Mouse (Mus musculus): ENCODE results near the gene Rfng. TPM values are rescaled to one million over a fixed set of nuclear protein-coding genes. Genes with fewer than 3 reads are reported as not detected.

Rfng gene
- polyA plus RNA-seq, 1 experiment from 2014 or later: 36.2 TPM

DNA sequence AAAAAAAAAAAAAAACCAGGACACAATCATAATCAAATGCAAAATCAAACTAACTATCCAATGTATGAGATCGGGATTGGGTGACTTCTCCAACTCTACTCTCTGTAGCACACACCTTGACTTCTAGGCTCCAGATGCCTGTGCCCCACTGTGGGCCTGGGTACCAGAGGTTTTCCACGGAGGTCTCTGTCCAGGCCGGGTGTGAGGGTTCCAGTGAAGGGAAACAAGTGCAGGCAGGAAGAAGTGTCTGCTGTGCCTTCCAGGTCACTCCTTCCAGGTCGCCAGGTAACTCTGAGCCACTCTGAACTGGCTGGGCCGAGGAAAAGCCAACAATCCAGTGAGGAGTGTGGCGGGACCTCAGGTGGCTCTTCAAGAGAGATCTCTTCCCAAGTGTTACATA lies 47.6 kb downstream of the Rfng start:
- Histone ChIP-seq H3K4me3 (replicated peaks) (no peak overlapping the region), H3K4me2 (no peak overlapping the region), H3K4me1 (replicated peaks) (no peaks in the 10 kb centered on the region; the same call in 1 of the 2 replicates), H3K9ac (replicated peaks) (no peak overlapping the region), H3K9me3 (no peaks in the 10 kb centered on the region), H3K27me3 (no peaks in the 10 kb centered on the region; the same call in 1 of the 2 replicates), H3K36me3 (no peaks in the 10 kb centered on the region), H3K27ac (no peak overlapping the region)
- 76% methylated on average over 6 of the region's 6 CpGs for WGBS
- ATAC-seq (ENCODE audit: insufficient number of reproducible peaks, insufficient read depth, low FRiP score, low TSS enrichment, low read depth): no peak

DNA sequence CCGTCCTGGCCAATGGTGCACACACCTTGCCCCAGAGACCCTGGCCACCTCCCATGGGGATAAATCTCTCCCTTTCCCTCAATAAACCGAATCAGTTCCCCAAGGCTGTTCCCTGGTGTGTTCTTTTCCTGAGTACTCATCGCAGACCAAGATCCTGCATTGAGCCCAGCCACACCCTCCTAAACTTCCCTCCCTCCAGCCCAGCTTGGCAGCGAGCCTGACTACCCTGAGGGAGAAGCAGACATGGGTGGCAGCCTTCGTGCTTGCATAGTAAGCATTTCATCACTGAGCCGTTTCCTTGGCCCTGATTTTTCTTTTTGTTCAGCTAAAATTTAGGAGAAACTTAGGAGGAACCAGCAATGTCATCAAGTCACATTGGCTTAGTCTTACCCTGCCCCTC lies 50.5 kb downstream of the Rfng start:
- WGBS: 69% methylated on average over 6 of the region's 6 CpGs
- Histone ChIP-seq H3K4me3 (replicated peaks) (no peak overlapping the region), H3K27me3 (peaks cover 3% of the 10 kb centered on the region; the same call in 1 of the 2 replicates), H3K4me1 (replicated peaks) (peaks cover 9% of the 10 kb centered on the region), H3K9me3 (no peaks in the 10 kb centered on the region), H3K9ac (replicated peaks) (no peak overlapping the region), H3K4me2 (no peak overlapping the region), H3K36me3 (no peaks in the 10 kb centered on the region), H3K27ac (no peak overlapping the region)
- ATAC-seq (ENCODE audit: insufficient number of reproducible peaks, insufficient read depth, low FRiP score, low TSS enrichment, low read depth): no peak

DNA sequence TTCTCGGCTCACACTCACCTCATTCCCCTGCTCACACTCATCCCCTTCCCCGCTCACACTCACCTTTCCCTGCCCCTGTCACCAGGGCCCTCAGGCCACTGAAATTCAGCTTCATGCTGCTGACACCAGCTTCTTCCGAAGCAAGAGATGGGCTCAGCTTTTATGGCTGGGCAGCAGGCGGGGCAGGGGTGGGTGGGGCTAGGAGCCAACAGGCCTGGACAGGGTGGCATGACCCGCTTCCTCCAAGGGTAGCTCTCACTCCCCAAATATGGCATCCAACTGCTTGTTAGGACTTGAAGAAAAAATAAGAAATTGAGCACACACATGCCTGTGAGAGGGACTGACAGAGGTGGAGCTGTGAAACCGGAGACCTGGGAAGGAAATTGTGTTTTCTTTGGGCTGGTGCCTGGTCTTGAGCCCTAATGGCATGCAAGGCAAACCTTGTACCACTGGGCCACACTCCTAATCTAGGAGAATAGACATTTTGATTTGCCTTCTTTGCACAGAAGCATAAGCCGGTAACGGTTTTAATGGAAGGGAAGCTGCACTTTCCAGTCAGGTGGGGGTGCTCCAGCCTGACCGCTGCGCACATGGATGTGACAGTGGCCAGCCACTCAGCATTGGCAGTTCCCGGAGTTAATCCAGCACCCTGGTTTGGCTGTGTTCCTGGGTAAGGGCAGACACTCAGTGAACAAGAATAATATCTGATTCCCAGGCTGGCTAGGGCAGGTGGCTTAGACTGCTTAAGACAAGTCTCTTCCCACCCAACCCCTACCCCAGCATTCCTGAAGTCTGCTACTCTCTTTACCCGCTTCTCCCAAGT lies 51.9 kb downstream of the Rfng start, which contains the start of gene Cbr2:
Cbr2 (minus strand) TSS at position 257 of the 823 bp plus-strand sequence.
- 68% methylated on average over 12 of the region's 12 CpGs for WGBS
- no peak for ATAC-seq (ENCODE audit: insufficient number of reproducible peaks, insufficient read depth, low FRiP score, low TSS enrichment, low read depth)
- Histone ChIP-seq H3K9me3 (no peaks in the 10 kb centered on the region), H3K36me3 (no peaks in the 10 kb centered on the region), H3K4me2 (peak within 1 kb of the TSS; percentile 10; the same call in 1 of the 2 replicates), H3K9ac (replicated peaks) (no peak within 1 kb of the TSS), H3K4me3 (replicated peaks) (no peak within 1 kb of the TSS), H3K4me1 (replicated peaks) (peaks cover 9% of the 10 kb centered on the region), H3K27me3 (peaks cover 3% of the 10 kb centered on the region; the same call in 1 of the 2 replicates), H3K27ac (peak within 1 kb of the TSS; percentile 78)

DNA sequence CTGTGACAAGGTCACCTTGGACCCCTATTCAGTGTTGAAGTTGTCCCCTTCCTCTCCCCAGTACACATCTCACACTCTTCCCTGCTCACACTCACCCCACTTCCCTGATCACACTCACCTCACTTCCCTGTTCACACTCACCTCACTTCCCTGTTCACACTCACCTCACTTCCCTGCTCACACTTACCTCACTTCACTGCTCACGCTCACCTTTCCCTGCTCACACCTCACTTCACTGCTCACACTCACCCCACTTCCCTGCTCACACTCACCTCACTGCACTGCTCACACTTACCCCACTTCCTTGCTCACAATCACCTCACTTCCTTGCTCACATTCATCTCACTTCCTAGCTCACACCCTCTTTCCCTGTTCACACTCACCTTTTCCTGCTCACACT lies 52.6 kb downstream of the Rfng start:
- no peak for ATAC-seq (ENCODE audit: insufficient number of reproducible peaks, insufficient read depth, low FRiP score, low TSS enrichment, low read depth)
- peak overlapping the region; percentile 78 for H3K27ac ChIP-seq
- no peaks in the 10 kb centered on the region for H3K9me3 ChIP-seq
- 89% methylated on average over 1 of the region's 1 CpGs for WGBS
- H3K4me2 ChIP-seq: no peak overlapping the region
- no peak overlapping the region for H3K9ac ChIP-seq (replicated peaks)
- H3K27me3 ChIP-seq: peaks cover 3% of the 10 kb centered on the region; the same call in 1 of the 2 replicates
- no peak overlapping the region for H3K4me3 ChIP-seq (replicated peaks)
- no peaks in the 10 kb centered on the region for H3K36me3 ChIP-seq
- H3K4me1 ChIP-seq (replicated peaks): peaks cover 15% of the 10 kb centered on the region

Other genes with a start within 250 kb of the Rfng start
- gene Mcrip1, start 234.5 kb downstream of the Rfng start, polyA plus RNA-seq (2016; fragmentation: Nextera tagmentation; extraction: Ambion mirVana): 221 and 229 TPM in 2 replicates
- not detected in 2 replicates for gene Ppp1r27, start 233.1 kb downstream of the Rfng start, polyA plus RNA-seq (2016; fragmentation: Nextera tagmentation; extraction: Ambion mirVana)
- gene P4hb, start 211.0 kb downstream of the Rfng start, polyA plus RNA-seq (2016; fragmentation: Nextera tagmentation; extraction: Ambion mirVana): 620 and 631 TPM in 2 replicates
- 484 and 518 TPM in 2 replicates for gene Arhgdia, start 202.6 kb downstream of the Rfng start, polyA plus RNA-seq (2016; fragmentation: Nextera tagmentation; extraction: Ambion mirVana)
- gene Alyref, start 185.8 kb downstream of the Rfng start, polyA plus RNA-seq (2016; fragmentation: Nextera tagmentation; extraction: Ambion mirVana): 671 and 778 TPM in 2 replicates
- 202 and 203 TPM in 2 replicates for gene Anapc11, start 185.8 kb downstream of the Rfng start, polyA plus RNA-seq (2016; fragmentation: Nextera tagmentation; extraction: Ambion mirVana)
- 0.65 and 0.95 TPM in 2 replicates for gene Npb, start 175.7 kb downstream of the Rfng start, polyA plus RNA-seq (2016; fragmentation: Nextera tagmentation; extraction: Ambion mirVana)
- 143 and 156 TPM in 2 replicates for gene Pcyt2, start 166.3 kb downstream of the Rfng start, polyA plus RNA-seq (2016; fragmentation: Nextera tagmentation; extraction: Ambion mirVana)
- 29.5 and 29.9 TPM in 2 replicates for gene Sirt7, start 159.0 kb downstream of the Rfng start, polyA plus RNA-seq (2016; fragmentation: Nextera tagmentation; extraction: Ambion mirVana)
- 28.8 and 29.9 TPM in 2 replicates for gene Mafg, start 150.6 kb downstream of the Rfng start, polyA plus RNA-seq (2016; fragmentation: Nextera tagmentation; extraction: Ambion mirVana)
- 29.9 and 34.3 TPM in 2 replicates for gene Pycr1, start 140.4 kb downstream of the Rfng start, polyA plus RNA-seq (2016; fragmentation: Nextera tagmentation; extraction: Ambion mirVana)
- 0.36 and 0.68 TPM in 2 replicates for gene Myadml2, start 136.0 kb downstream of the Rfng start, polyA plus RNA-seq (2016; fragmentation: Nextera tagmentation; extraction: Ambion mirVana)
- gene Notum, start 123.0 kb downstream of the Rfng start, polyA plus RNA-seq (2016; fragmentation: Nextera tagmentation; extraction: Ambion mirVana): 8.8 and 12.6 TPM in 2 replicates
- gene Aspscr1, start 111.2 kb downstream of the Rfng start, polyA plus RNA-seq (2016; fragmentation: Nextera tagmentation; extraction: Ambion mirVana): 142 and 149 TPM in 2 replicates
- gene Cenpx, start 70.5 kb downstream of the Rfng start, polyA plus RNA-seq (2016; fragmentation: Nextera tagmentation; extraction: Ambion mirVana): 131 and 138 TPM in 2 replicates
- 77.9 and 78.4 TPM in 2 replicates for gene Lrrc45, start 70.3 kb downstream of the Rfng start, polyA plus RNA-seq (2016; fragmentation: Nextera tagmentation; extraction: Ambion mirVana)
- gene Rac3, start 62.7 kb downstream of the Rfng start, polyA plus RNA-seq (2016; fragmentation: Nextera tagmentation; extraction: Ambion mirVana): 48.5 and 51.2 TPM in 2 replicates
- 14.8 and 17.8 TPM in 2 replicates for gene Dcxr, start 56.9 kb downstream of the Rfng start, polyA plus RNA-seq (2016; fragmentation: Nextera tagmentation; extraction: Ambion mirVana)
- 4.6 and 7.2 TPM in 2 replicates for gene Cbr2, start 52.1 kb downstream of the Rfng start, polyA plus RNA-seq (2016; fragmentation: Nextera tagmentation; extraction: Ambion mirVana)
- 6.4 and 8.4 TPM in 2 replicates for gene Hmga1b, start 21.4 kb downstream of the Rfng start, polyA plus RNA-seq (2016; fragmentation: Nextera tagmentation; extraction: Ambion mirVana)
- gene Gps1, start 65 bp upstream of the Rfng start, polyA plus RNA-seq (2016; fragmentation: Nextera tagmentation; extraction: Ambion mirVana): 233 and 242 TPM in 2 replicates
- gene Dus1l, start 12.2 kb upstream of the Rfng start, polyA plus RNA-seq (2016; fragmentation: Nextera tagmentation; extraction: Ambion mirVana): 73.4 and 77.6 TPM in 2 replicates
- gene Fasn, start 40.3 kb upstream of the Rfng start, polyA plus RNA-seq (2016; fragmentation: Nextera tagmentation; extraction: Ambion mirVana): 70.3 and 79.1 TPM in 2 replicates
- gene Ccdc57, start 148.7 kb upstream of the Rfng start, polyA plus RNA-seq (2016; fragmentation: Nextera tagmentation; extraction: Ambion mirVana): 6.4 and 7.2 TPM in 2 replicates
- 77.0 and 77.4 TPM in 2 replicates for gene Slc16a3, start 164.3 kb upstream of the Rfng start, polyA plus RNA-seq (2016; fragmentation: Nextera tagmentation; extraction: Ambion mirVana)
- 154 and 157 TPM in 2 replicates for gene Csnk1d, start 207.1 kb upstream of the Rfng start, polyA plus RNA-seq (2016; fragmentation: Nextera tagmentation; extraction: Ambion mirVana)